Mouse (Mus musculus): ENCODE data around the gene Sva. TPM values are rescaled to one million over a fixed set of nuclear protein-coding genes. Genes with fewer than 3 reads are reported as not detected.

Sva gene
- not detected in 2 replicates for polyA plus RNA-seq (2015; fragmentation: Nextera tagmentation; extraction: Ambion mirVana)

DNA sequence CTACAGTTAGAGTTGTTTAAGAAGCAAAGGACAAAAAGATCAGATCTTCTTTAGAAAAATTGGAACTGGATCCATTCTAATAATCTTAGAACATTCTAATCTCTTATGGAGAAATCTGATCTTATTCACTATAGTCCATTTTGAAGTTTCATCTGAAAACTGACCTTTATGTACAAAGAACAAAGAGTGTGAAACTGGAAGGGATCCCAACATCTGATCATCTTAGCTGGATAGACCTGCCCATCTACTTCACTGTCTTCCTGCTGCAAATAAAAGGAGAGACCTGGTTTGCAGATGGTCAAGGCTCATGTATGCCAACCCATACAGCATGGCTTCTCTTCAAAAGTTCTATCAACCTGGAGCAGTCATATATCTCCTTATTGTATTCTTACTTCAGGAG, at the start of gene Sva:
Gene Sva, plus strand, starts transcription at position 301 of the 400 bp plus-strand sequence.
- no peak within 1 kb of the TSS for H3K27ac ChIP-seq (ENCODE audit: low read length)
- H3K9me3 ChIP-seq (ENCODE audit: control insufficient read depth, low read length) = no peaks in the 10 kb centered on the region
- H3K27me3 ChIP-seq (ENCODE audit: control insufficient read depth, insufficient read depth, low read depth, low read length) = no peaks in the 10 kb centered on the region
- ATAC-seq (ENCODE audit: low read depth) = no peak
- H3K4me1 ChIP-seq (replicated peaks; ENCODE audit: control insufficient read depth, insufficient read depth, low read length) = no peaks in the 10 kb centered on the region
- H3K4me3 ChIP-seq (ENCODE audit: low read length) = no peak within 1 kb of the TSS
- no peak within 1 kb of the TSS for H3K9ac ChIP-seq (ENCODE audit: low read length)
- H3K36me3 ChIP-seq (ENCODE audit: control insufficient read depth, insufficient read depth, low read length) = no peaks in the 10 kb centered on the region
- no peak within 1 kb of the TSS for H3K4me2 ChIP-seq (ENCODE audit: low read depth, low read length)

Other genes with a start within 250 kb of the Sva start
- gene Pip, start 190.9 kb upstream of the Sva start, polyA plus RNA-seq (2015; fragmentation: Nextera tagmentation; extraction: Ambion mirVana) = not detected in 2 replicates
- gene Sval2, start 185.4 kb upstream of the Sva start, polyA plus RNA-seq (2015; fragmentation: Nextera tagmentation; extraction: Ambion mirVana) = not detected in 2 replicates
- gene Sval1, start 86.8 kb upstream of the Sva start, polyA plus RNA-seq (2015; fragmentation: Nextera tagmentation; extraction: Ambion mirVana) = not detected in 2 replicates
- gene Sval3, start 70.3 kb upstream of the Sva start, polyA plus RNA-seq (2015; fragmentation: Nextera tagmentation; extraction: Ambion mirVana) = not detected in 2 replicates
- gene Tas2r139, start 102.5 kb downstream of the Sva start, polyA plus RNA-seq (2015; fragmentation: Nextera tagmentation; extraction: Ambion mirVana) = not detected in 2 replicates
- not detected in 2 replicates for gene Tas2r144, start 176.9 kb downstream of the Sva start, polyA plus RNA-seq (2015; fragmentation: Nextera tagmentation; extraction: Ambion mirVana)
- gene Gstk1, start 207.5 kb downstream of the Sva start, polyA plus RNA-seq (2015; fragmentation: Nextera tagmentation; extraction: Ambion mirVana) = 47.7 and 52.5 TPM in 2 replicates
- gene Tmem139, start 223.6 kb downstream of the Sva start, polyA plus RNA-seq (2015; fragmentation: Nextera tagmentation; extraction: Ambion mirVana) = 6.7 and 6.9 TPM in 2 replicates
- gene Casp2, start 226.6 kb downstream of the Sva start, polyA plus RNA-seq (2015; fragmentation: Nextera tagmentation; extraction: Ambion mirVana) = 67.9 and 71.4 TPM in 2 replicates
- gene Clcn1, start 248.3 kb downstream of the Sva start, polyA plus RNA-seq (2015; fragmentation: Nextera tagmentation; extraction: Ambion mirVana) = 0.15 and 0.19 TPM in 2 replicates